Mouse (Mus musculus) macrophage (primary cell): Measurements from ENCODE around the gene Tmie. TPM values are rescaled to one million over a fixed set of nuclear protein-coding genes. Genes with fewer than 3 reads are reported as not detected.
A peak's percentile ranks its signal among the peaks of the same experiment; 100 is the strongest.

Source experiments
- H3K27ac ChIP-seq: fragments of 350-480 bp; formaldehyde crosslinking; 2 replicates; pipeline ENCODE4 v1.9.0; 2021
- H3K36me3 ChIP-seq: fragments of 350-480 bp; formaldehyde crosslinking; 2 replicates; pipeline ENCODE4 v1.9.0; 2021; ENCODE audit errors: inconsistent target
- H3K4me3 ChIP-seq: fragments of 350-480 bp; formaldehyde crosslinking; 2 replicates; pipeline ENCODE4 v1.9.0; 2021; ENCODE audit errors: inconsistent target
- H3K79me2 ChIP-seq: fragments of 350-480 bp; formaldehyde crosslinking; 2 replicates; pipeline ENCODE4 v1.9.0; 2021; ENCODE audit errors: inconsistent target
- WGBS: methylation state at CpG from one replicate; pipeline ENCODE4 v1.1.7; 2026; ENCODE audit warnings: inconsistent platforms; ENCODE audit not compliant: missing documents; 5-methylcytosine and 5-hydroxymethylcytosine counted together
- polyA plus RNA-seq: library from polyadenylated mRNA; stranded (reverse); fragments of 250-400 nt; gene quantifications from 3 replicates; pipeline ENCODE4 v1.2.4, GENCODE M21; 2018; ENCODE audit warnings: inconsistent platforms
- total RNA-seq, 78 experiments: library from RNA; depleted of rRNA; stranded (reverse); fragments of 250-400 nt; gene quantifications; 1 replicate in 9 of 78; 2 replicates in 24 of 78; 3 replicates in 43 of 78; 4 replicates in 2 of 78; pipeline ENCODE4 v1.2.4; 2018; ENCODE audit warnings: inconsistent platforms in 56 of 78

The Tmie gene
- 1 to 10 TPM in 3 of 26 experiments, under 1 TPM in 6, not detected in 17; 0.19 to 1.3 (median 0.33) TPM for total RNA-seq (2018; cell fraction: chromatin; rRNA removed)
- total RNA-seq (2018; cell fraction: cytosol; rRNA removed), result under 1 TPM in 23 of 26 experiments, not detected in 3; 0.03 to 0.90 (median 0.12) TPM
- total RNA-seq (2018; cell fraction: nucleus; rRNA removed), result under 1 TPM in 11 of 26 experiments, not detected in 15; 0.17 to 0.75 (median 0.34) TPM
- 0.10 to 0.43 TPM (median 0.26 TPM) in 3 replicates for polyA plus RNA-seq

DNA sequence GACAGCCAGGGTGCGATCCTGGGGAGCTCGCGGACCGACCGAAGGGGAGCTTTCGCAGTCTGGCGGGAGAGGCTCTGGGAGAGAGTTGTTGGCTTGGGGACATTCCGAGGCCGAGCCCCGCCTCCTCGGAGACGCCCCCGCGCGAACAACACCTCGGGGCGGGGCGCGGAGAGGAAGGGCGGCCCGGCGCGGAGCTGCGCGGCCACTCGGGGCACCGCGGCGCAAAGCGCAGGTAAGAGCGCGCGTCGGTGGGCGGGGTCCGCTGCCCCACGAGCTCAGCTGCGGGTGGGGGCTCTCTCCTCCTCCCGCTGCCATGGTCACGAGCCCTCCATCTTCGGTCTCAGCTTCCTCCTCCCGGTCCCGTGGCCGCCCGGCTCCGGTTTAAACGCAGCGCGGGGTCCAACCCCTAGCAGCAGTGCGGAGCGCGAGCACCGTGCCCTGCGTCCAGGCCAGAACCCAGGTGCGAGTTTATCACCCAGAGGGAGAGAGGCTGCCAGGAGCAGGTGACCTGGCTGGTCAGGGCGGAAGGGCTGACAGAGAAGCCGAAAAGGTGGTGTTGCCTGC lies at the start of gene Tmie:
Gene Tmie (minus strand): TSS at position 116 of the 564 bp plus-strand sequence.
- H3K4me3 ChIP-seq, result peak within 1 kb of the TSS; percentile 52
- H3K27ac ChIP-seq, result no peak within 1 kb of the TSS
- H3K36me3 ChIP-seq, result no peaks in the 10 kb centered on the region; the same call in 1 of the 2 replicates
- H3K79me2 ChIP-seq, result no peaks in the 10 kb centered on the region
- 1% methylated on average over 57 of the region's 57 CpGs for WGBS

- Histone ChIP-seq H3K4me3 (no peak overlapping the region), H3K27ac (no peak overlapping the region), H3K36me3 (no peaks in the 10 kb centered on the region), H3K79me2 (no peaks in the 10 kb centered on the region)
- WGBS, result 22% methylated on average over 7 of the region's 7 CpGs
Measured at GRCm38 (mm10) chr9:110922759-110923158, 42.8 kb upstream of the Tmie start.

DNA sequence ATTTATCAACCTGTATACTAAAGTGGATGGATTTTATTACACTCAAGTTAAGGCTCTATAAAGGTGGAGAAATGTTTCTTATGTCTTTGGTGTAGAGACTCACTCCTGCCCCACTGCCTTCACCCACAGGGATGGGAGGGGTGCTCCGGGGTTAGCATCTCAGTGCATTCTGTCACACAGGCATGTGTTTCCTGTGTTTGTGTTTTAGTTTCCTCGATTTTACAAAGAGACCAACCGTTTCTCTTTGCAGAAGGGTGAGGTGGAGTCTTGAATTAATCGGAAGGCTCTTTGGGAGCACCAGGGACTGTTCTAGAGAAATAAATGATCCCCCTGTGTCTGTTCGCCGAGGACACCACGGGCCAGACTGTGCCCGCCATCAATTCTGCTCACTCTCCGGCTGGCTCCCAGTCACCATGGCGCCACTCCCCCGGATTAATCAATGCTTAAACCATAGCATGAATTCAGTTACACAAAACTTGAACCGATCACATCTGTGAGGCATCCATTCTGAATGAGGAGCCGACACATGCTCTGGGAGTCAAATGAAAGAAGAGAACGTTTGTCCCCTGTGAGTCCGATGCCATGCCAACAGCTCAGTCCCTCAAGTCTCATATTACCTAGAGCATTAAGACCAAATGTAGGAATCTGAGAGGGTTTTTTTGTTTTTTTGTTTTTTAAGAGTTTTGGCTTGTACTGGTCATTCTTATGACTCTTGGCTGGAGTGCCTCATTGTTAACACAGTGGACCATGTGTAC lies 40.9 kb upstream of the Tmie start:
- Histone ChIP-seq H3K36me3 (no peaks in the 10 kb centered on the region), H3K4me3 (no peak overlapping the region), H3K79me2 (no peaks in the 10 kb centered on the region), H3K27ac (no peak overlapping the region)
- WGBS, result 57% methylated on average over 15 of the region's 15 CpGs

DNA sequence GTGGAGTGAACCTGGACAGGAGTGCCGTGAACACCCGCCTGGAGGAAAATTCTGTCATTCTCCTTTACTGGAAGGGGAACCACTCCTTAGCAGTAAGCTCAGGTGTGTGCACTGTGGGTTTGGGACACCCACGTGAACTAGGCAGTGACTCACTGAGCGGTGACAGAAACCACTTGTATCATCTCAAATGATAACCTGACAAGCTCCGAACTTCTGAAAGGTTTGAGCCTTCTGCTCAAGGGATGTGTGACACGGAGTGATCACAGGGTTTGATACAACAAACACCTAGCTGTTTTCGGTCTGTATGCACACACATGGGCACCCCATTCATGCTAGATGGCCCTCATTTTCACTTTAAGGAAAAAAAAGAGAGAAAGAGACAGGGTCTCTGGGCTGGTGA lies 36.9 kb upstream of the Tmie start, which contains the start of gene Fam240a:
Gene Fam240a (minus strand): TSS at position 76 of the 400 bp plus-strand sequence.
- H3K4me3 ChIP-seq, result no peak within 1 kb of the TSS
- no peaks in the 10 kb centered on the region for H3K79me2 ChIP-seq
- no peak within 1 kb of the TSS for H3K27ac ChIP-seq
- 88% methylated on average over 7 of the region's 7 CpGs for WGBS
- H3K36me3 ChIP-seq, result no peaks in the 10 kb centered on the region

GRCm38 (mm10) chr9:110915466-110915865 lies 35.6 kb upstream of the Tmie start:
- Histone ChIP-seq H3K79me2 (no peaks in the 10 kb centered on the region), H3K36me3 (no peaks in the 10 kb centered on the region), H3K27ac (no peak overlapping the region), H3K4me3 (no peak overlapping the region)
- WGBS, result 13% methylated on average over 8 of the region's 8 CpGs

DNA sequence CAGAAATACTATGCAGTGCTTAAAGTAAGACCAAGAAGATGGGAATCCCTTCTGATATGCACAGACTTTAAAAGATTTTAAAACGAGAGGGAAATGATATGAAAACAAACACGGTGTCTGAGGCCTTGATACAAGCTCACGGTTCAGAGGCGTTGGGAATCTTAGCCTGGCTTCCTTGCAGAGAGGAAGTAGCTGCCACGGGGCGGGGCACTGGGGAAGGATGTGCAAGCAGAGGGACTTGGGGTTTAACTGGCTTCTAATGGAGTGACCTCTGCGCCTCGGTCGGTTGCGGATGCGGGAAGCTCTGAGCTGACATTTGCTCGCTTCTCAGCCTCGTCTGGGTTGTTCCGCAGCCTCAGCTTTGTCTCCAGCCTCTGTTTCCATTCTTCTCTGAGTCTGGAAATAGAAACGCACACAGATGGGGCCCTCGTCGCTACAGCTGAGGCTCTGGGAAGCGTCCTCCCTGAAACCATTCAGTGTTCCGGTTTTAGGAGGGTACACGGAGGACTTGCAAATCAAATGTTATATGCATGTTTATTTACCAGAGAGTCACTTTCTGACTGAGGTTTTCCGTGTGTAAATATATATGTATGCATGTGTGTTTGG lies 34.8 kb upstream of the Tmie start:
- Histone ChIP-seq H3K36me3 (no peaks in the 10 kb centered on the region), H3K79me2 (no peaks in the 10 kb centered on the region), H3K4me3 (no peak overlapping the region), H3K27ac (no peak overlapping the region)
- WGBS, result 85% methylated on average over 21 of the region's 21 CpGs

DNA sequence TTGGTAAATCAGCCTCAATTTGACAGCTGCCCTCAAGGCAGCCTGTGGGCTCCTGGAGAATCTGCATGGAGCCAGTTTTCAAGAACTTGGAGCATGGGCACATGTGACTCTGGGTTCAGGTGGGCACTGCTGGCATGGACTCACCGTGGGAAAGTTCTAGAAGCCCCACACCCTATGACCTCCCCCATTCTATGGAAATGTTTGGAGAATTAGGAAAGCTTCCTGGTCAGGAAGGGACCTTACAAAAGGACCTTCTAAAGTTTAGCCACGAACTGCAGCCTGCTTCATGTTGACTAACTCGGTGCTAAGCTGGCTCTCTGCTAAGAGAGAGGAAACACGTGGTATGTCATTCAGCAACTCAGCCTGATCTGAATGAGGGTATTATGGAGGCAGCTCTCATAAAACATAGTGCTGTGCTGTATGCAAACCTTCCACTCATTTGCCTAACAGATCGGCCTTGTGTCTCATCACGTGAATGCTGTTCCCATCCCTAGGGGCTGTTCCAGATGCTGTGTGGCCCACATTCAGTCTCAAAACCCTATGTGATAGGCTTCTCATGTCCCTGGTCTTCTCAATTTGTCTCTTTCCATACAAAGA lies 29.6 kb upstream of the Tmie start:
- Histone ChIP-seq H3K36me3 (no peaks in the 10 kb centered on the region), H3K27ac (no peak overlapping the region), H3K4me3 (no peak overlapping the region), H3K79me2 (no peaks in the 10 kb centered on the region)
- WGBS, result 53% methylated on average over 6 of the region's 6 CpGs

GRCm38 (mm10) chr9:110908631-110909016 lies 28.7 kb upstream of the Tmie start:
- no peak overlapping the region for H3K27ac ChIP-seq
- no peak overlapping the region for H3K4me3 ChIP-seq
- H3K36me3 ChIP-seq, result no peaks in the 10 kb centered on the region
- WGBS, result 97% methylated on average over 3 of the region's 3 CpGs
- no peaks in the 10 kb centered on the region for H3K79me2 ChIP-seq

GRCm38 (mm10) chr9:110907838-110908630 lies 28.1 kb upstream of the Tmie start:
- H3K79me2 ChIP-seq, result no peaks in the 10 kb centered on the region
- H3K36me3 ChIP-seq, result no peaks in the 10 kb centered on the region
- WGBS, result 90% methylated on average over 4 of the region's 4 CpGs
- H3K27ac ChIP-seq, result no peak overlapping the region
- no peak overlapping the region for H3K4me3 ChIP-seq

DNA sequence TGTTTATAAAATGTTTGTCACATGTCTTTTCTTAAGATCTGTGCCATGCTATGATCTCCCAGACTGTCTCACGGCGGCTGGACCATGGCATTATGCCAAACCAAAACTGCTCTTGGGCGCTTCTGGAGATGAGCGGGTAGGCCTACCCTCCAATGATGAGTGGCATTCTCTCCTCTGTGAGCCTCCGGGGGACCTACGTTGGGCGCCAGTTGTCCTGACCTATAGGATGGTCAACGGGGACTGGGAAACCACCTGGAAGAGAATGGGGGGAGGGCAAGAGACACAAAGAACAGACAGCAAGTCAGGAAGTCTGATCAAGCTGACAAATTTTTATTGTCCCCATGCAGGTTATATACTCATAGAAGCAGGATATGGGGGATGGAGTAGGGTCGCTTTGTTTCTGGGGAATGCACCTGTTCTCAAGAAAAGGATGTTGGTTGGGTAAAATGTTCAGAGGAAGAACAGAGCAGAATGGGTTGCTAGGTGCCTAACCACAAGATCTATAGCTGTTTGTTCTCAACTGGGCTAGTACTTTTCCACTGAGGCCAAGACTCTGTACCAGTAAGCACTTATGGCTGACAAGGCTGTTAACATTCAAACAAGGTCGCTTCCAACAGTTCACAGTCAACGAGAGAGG lies 27.4 kb upstream of the Tmie start:
- no peak overlapping the region for H3K27ac ChIP-seq
- WGBS, result 96% methylated on average over 10 of the region's 11 CpGs
- H3K36me3 ChIP-seq, result no peaks in the 10 kb centered on the region

GRCm38 (mm10) chr9:110902271-110902670 lies 22.4 kb upstream of the Tmie start:
- Histone ChIP-seq H3K36me3 (peaks cover 8% of the 10 kb centered on the region; the same call in 1 of the 2 replicates), H3K4me3 (no peak overlapping the region), H3K27ac (no peak overlapping the region), H3K79me2 (no peaks in the 10 kb centered on the region)
- WGBS, result 95% methylated on average over 4 of the region's 4 CpGs

More for the DNA sequence above, 27.4 kb upstream of the Tmie start:
- H3K4me3 ChIP-seq, result no peak overlapping the region
- no peaks in the 10 kb centered on the region for H3K79me2 ChIP-seq

DNA sequence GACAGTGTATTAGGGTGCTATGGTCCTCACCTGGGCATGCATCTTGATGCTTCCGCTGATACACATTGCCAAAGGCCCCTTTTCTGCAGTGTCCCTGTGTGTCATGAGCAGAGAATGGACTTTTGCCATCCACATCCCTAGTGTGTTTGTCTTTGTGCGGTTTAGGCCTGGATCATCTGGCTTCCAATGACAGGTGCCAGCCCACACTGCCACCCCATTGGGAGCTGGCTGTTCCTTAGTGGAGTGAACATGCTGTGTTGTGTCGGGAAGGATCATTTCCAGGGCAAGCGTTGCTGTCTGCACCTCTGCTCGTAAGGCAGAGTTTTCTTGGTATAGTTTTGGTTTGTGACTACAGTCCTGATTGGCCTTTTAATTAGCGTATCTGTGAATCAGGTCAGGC lies 21.3 kb upstream of the Tmie start:
- Histone ChIP-seq H3K79me2 (no peaks in the 10 kb centered on the region), H3K4me3 (no peak overlapping the region), H3K27ac (no peak overlapping the region), H3K36me3 (peaks cover 8% of the 10 kb centered on the region; the same call in 1 of the 2 replicates)
- WGBS, result 95% methylated on average over 6 of the region's 6 CpGs

GRCm38 (mm10) chr9:110899451-110900008 lies 19.6 kb upstream of the Tmie start:
- Histone ChIP-seq H3K79me2 (no peaks in the 10 kb centered on the region), H3K4me3 (no peak overlapping the region), H3K27ac (no peak overlapping the region), H3K36me3 (peaks cover 9% of the 10 kb centered on the region; the same call in 1 of the 2 replicates)
- WGBS, result 84% methylated on average over 10 of the region's 10 CpGs
